Mouse (Mus musculus) megakaryocyte, embryonic 14.5 days (primary cell): ENCODE results near the gene Tbc1d22a.
"Not testable (repeated sequence)": the region's sequence is repeated elsewhere in the genome, so short reads cannot be mapped to it uniquely, and the experiment has no call there.

Experiments used
- FLI1 ChIP-seq: IDR thresholded peaks from 2 replicates; pipeline ENCODE4 v1.6.1; 2012; ENCODE audit warnings: low read length, inconsistent platforms, mixed read lengths
- GATA1 ChIP-seq: IDR thresholded peaks from 3 replicates; pipeline ENCODE4 v1.6.1; 2012; ENCODE audit warnings: mixed read lengths, low read length, inconsistent platforms, borderline replicate concordance

- not testable (repeated sequence) for TF ChIP-seq FLI1, GATA1
Measured at GRCm38 (mm10) chr15:86194676-86195453, 19.4 kb upstream of the Tbc1d22a start.
